Mouse (Mus musculus) MEL (cell line): Measurements from ENCODE around the gene Map2k1. TPM values are rescaled to one million over a fixed set of nuclear protein-coding genes. Genes with fewer than 3 reads are reported as not detected.

ENCODE experiments used
- DNase-seq: peaks from one replicate; pipeline ENCODE4 v3.0.0; 2011; ENCODE audit warnings: low read depth, low spot score
- H3K27ac ChIP-seq: 2 replicates; pipeline ENCODE4 v1.5.1; 2012; ENCODE audit warnings: low read depth, mild to moderate bottlenecking, control low read depth, low read length, moderate library complexity; ENCODE audit not compliant: control insufficient read depth
- H3K27me3 ChIP-seq, 2 experiments: fragments of 150-350 bp in 1 of 2; sonication (generic) in 1 of 2; 2 replicates each; pipeline ENCODE4 v1.6.1; 2012; ENCODE audit warnings: low read length in 2 of 2, mild to moderate bottlenecking in 2 of 2, improper control_type of control experiment in 1 of 2, moderate library complexity in 1 of 2; ENCODE audit not compliant: insufficient read depth in 2 of 2, control insufficient read depth in 1 of 2
- H3K36me3 ChIP-seq, 2 experiments: 2 replicates each; pipeline ENCODE4 v1.6.1; 2012 to 2014; ENCODE audit warnings: low read length in 2 of 2, improper control_type of control experiment in 1 of 2, inconsistent platforms in 1 of 2, mild to moderate bottlenecking in 1 of 2; ENCODE audit not compliant: insufficient read depth in 2 of 2, control insufficient read depth in 1 of 2
- H3K4me1 ChIP-seq, 2 experiments: fragments of 150-350 bp in 1 of 2; sonication (generic) in 1 of 2; 2 replicates each; pipeline ENCODE4 v1.6.1; 2012; ENCODE audit warnings: low read length in 2 of 2, improper control_type of control experiment in 1 of 2, mild to moderate bottlenecking in 1 of 2; ENCODE audit not compliant: insufficient read depth in 2 of 2, control insufficient read depth in 1 of 2
- H3K4me3 ChIP-seq, 2 experiments: fragments of 150-350 bp in 1 of 2; sonication (generic) in 1 of 2; 2 replicates each; pipeline ENCODE4 v1.5.1; 2012; ENCODE audit warnings: low read depth in 2 of 2, low read length in 2 of 2, mild to moderate bottlenecking in 2 of 2, moderate library complexity in 2 of 2, control low read depth in 1 of 2, improper control_type of control experiment in 1 of 2; ENCODE audit not compliant: control insufficient read depth in 1 of 2, insufficient read depth in 1 of 2
- H3K79me2 ChIP-seq: 2 replicates; pipeline ENCODE4 v1.6.1; 2012; ENCODE audit warnings: mild to moderate bottlenecking, low read length, moderate library complexity; ENCODE audit not compliant: control insufficient read depth, poor library complexity, insufficient read depth
- H3K9ac ChIP-seq: 2 replicates; pipeline ENCODE4 v1.6.1; 2012; ENCODE audit warnings: low read depth, mild to moderate bottlenecking, control low read depth, low read length, moderate library complexity; ENCODE audit not compliant: control insufficient read depth, poor library complexity, severe bottlenecking
- H3K9me3 ChIP-seq: fragments of 150-350 bp; sonication (generic); replicated peaks from 2 replicates; pipeline ENCODE4 v1.6.1; 2012; ENCODE audit warnings: mild to moderate bottlenecking, low read length, improper control_type of control experiment, moderate library complexity; ENCODE audit not compliant: insufficient read depth
- CHD1 ChIP-seq: IDR thresholded peaks from 2 replicates; pipeline ENCODE4 v1.6.1; 2012; ENCODE audit warnings: low read depth, mild to moderate bottlenecking, inconsistent platforms, low read length, improper control_type of control experiment
- ELF1 ChIP-seq: IDR thresholded peaks from 2 replicates; pipeline ENCODE4 v1.6.1; 2014; ENCODE audit warnings: low read depth, mild to moderate bottlenecking, inconsistent platforms, low read length, improper control_type of control experiment, moderate library complexity
- EP300 ChIP-seq, 2 experiments: IDR thresholded peaks; 2 replicates each; pipeline ENCODE4 v1.6.1; 2011; ENCODE audit warnings: improper control_type of control experiment in 2 of 2, low read length in 2 of 2, low read depth in 1 of 2, mild to moderate bottlenecking in 1 of 2
- GATA1 ChIP-seq: IDR thresholded peaks from 2 replicates; pipeline ENCODE4 v1.6.1; 2011; ENCODE audit warnings: low read depth, low read length, improper control_type of control experiment
- HCFC1 ChIP-seq: IDR thresholded peaks from 2 replicates; pipeline ENCODE4 v1.6.1; 2012; ENCODE audit warnings: low read depth, mild to moderate bottlenecking, inconsistent platforms, low read length, improper control_type of control experiment, moderate library complexity
- JUND ChIP-seq: IDR thresholded peaks from 2 replicates; pipeline ENCODE4 v1.6.1; 2011; ENCODE audit warnings: low read depth, mild to moderate bottlenecking, improper control_type of control experiment, low read length
- MAX ChIP-seq: IDR thresholded peaks from 2 replicates; pipeline ENCODE4 v1.6.1; 2011; ENCODE audit warnings: low read length, improper control_type of control experiment
- MEF2A ChIP-seq: IDR thresholded peaks from 2 replicates; pipeline ENCODE4 v1.6.1; 2014; ENCODE audit warnings: low read depth, mild to moderate bottlenecking, inconsistent platforms, low read length, improper control_type of control experiment; ENCODE audit not compliant: poor library complexity, insufficient replicate concordance, severe bottlenecking; ENCODE audit errors: extremely low read depth
- MXI1 ChIP-seq: IDR thresholded peaks from 2 replicates; pipeline ENCODE4 v1.6.1; 2011; ENCODE audit warnings: mild to moderate bottlenecking, low read depth, low read length, improper control_type of control experiment
- MYB ChIP-seq: IDR thresholded peaks from 2 replicates; pipeline ENCODE4 v1.6.1; 2011; ENCODE audit warnings: mild to moderate bottlenecking, low read depth, low read length, improper control_type of control experiment
- MYC ChIP-seq: IDR thresholded peaks from 2 replicates; pipeline ENCODE4 v1.6.1; 2011; ENCODE audit warnings: low read depth, mild to moderate bottlenecking, low read length, improper control_type of control experiment, moderate library complexity
- POLR2A ChIP-seq, 2 experiments: IDR thresholded peaks; 2 replicates each; pipeline ENCODE4 v1.6.1; 2011 to 2012; ENCODE audit warnings: low read length in 2 of 2, mild to moderate bottlenecking in 2 of 2, control low read depth in 1 of 2, improper control_type of control experiment in 1 of 2, low read depth in 1 of 2, moderate library complexity in 1 of 2; ENCODE audit not compliant: control insufficient read depth in 1 of 2, insufficient read depth in 1 of 2, poor library complexity in 1 of 2
- POLR2AphosphoS2 ChIP-seq: IDR thresholded peaks from 2 replicates; pipeline ENCODE4 v1.6.1; 2011; ENCODE audit warnings: low read length, improper control_type of control experiment
- POLR2AphosphoS5 ChIP-seq: IDR thresholded peaks from 2 replicates; pipeline ENCODE4 v1.6.1; 2012; ENCODE audit warnings: low read depth, borderline replicate concordance, mild to moderate bottlenecking, inconsistent platforms, low read length, moderate library complexity, mixed read lengths
- RCOR1 ChIP-seq: IDR thresholded peaks from 2 replicates; pipeline ENCODE4 v1.6.1; 2012; ENCODE audit warnings: low read depth, mild to moderate bottlenecking, inconsistent platforms, low read length, improper control_type of control experiment
- TAL1 ChIP-seq: IDR thresholded peaks from 2 replicates; pipeline ENCODE4 v1.6.1; 2012; ENCODE audit warnings: mild to moderate bottlenecking, inconsistent platforms, low read length, moderate library complexity, mixed read lengths
- UBTF ChIP-seq: IDR thresholded peaks from 2 replicates; pipeline ENCODE4 v1.6.1; 2012; ENCODE audit warnings: low read depth, mild to moderate bottlenecking, inconsistent platforms, low read length, improper control_type of control experiment, moderate library complexity, borderline replicate concordance; ENCODE audit not compliant: insufficient read depth
- USF2 ChIP-seq, 2 experiments: IDR thresholded peaks; 2 replicates each; pipeline ENCODE4 v1.6.1; 2011 to 2012; ENCODE audit warnings: improper control_type of control experiment in 2 of 2, low read length in 2 of 2, borderline replicate concordance in 1 of 2, inconsistent platforms in 1 of 2, low read depth in 1 of 2, mild to moderate bottlenecking in 1 of 2; ENCODE audit not compliant: insufficient read depth in 1 of 2
- ZC3H11A ChIP-seq: IDR thresholded peaks from 2 replicates; pipeline ENCODE4 v1.6.1; 2012; ENCODE audit warnings: low read depth, mild to moderate bottlenecking, inconsistent platforms, low read length, improper control_type of control experiment
- ZKSCAN1 ChIP-seq: IDR thresholded peaks from 2 replicates; pipeline ENCODE4 v1.6.1; 2012; ENCODE audit warnings: low read depth, mild to moderate bottlenecking, inconsistent platforms, low read length, improper control_type of control experiment, moderate library complexity
- ZMIZ1 ChIP-seq: IDR thresholded peaks from 2 replicates; pipeline ENCODE4 v1.6.1; 2012; ENCODE audit warnings: low read depth, mild to moderate bottlenecking, inconsistent platforms, low read length, improper control_type of control experiment, moderate library complexity
- polyA plus RNA-seq, 2 experiments: library from polyadenylated mRNA; stranded (reverse) in 1 of 2; unstranded in 1 of 2; fragments of >175 nt in 1 of 2; fragments of >200 nt in 1 of 2; gene quantifications; 2 replicates each; pipeline versions ENCODE4 v1.2.1 to v1.2.4; 2012; ENCODE audit warnings: low replicate concordance in 2 of 2, low read depth in 1 of 2; ENCODE audit not compliant: insufficient read length in 2 of 2, insufficient read depth in 1 of 2, missing spikeins in 1 of 2
- total RNA-seq: library from RNA; depleted of rRNA; stranded (reverse); fragments of 300-350 nt; gene quantifications from 2 replicates; pipeline ENCODE4 v1.2.3, GENCODE M21; 2012

Map2k1 gene
- total and polyA plus RNA-seq, 3 experiments: 29.2 to 48.0 TPM; not detected in 1

DNA sequence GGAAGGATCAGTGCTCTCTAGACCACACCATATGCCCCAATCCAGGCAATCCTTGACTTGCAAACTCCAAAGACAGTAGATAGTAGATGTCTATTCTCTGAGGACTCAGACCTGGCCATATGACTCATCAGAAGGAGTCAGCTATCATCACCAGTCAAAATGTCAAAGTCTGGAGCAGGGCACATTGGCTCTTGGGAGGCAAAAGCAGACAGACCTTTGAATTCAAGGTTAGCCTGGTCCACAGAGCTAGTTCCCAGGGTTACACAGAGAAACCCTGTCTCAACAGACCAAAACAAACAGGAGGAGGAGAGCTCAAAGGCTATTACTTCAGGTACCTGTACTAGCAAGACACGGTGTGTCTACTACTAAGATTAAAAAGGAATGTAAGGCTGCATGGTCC, 59.6 kb downstream of the Map2k1 start:
- Histone ChIP-seq H3K79me2 (no peaks in the 10 kb centered on the region), H3K27me3 (no peaks in the 10 kb centered on the region), H3K9ac (no peak overlapping the region), H3K9me3 (no peaks in the 10 kb centered on the region), H3K4me3 (no peak overlapping the region), H3K4me1 (no peaks in the 10 kb centered on the region), H3K36me3 (no peaks in the 10 kb centered on the region), H3K27ac (no peak overlapping the region)
- TF ChIP-seq MYC (no peak), POLR2A (IDR thresholded peaks at IDR 0.05; ENCODE audit: control insufficient read depth in 1 of 2, insufficient read depth in 1 of 2, low read depth in 1 of 2, low read length in 2 of 2, poor library complexity in 1 of 2) (no peak), MXI1 (no peak), UBTF (no peak), RCOR1 (no peak), POLR2AphosphoS5 (no peak), EP300 (IDR thresholded peaks at IDR 0.05; ENCODE audit: low read depth in 1 of 2, low read length in 2 of 2) (no peak), ELF1 (no peak), ZKSCAN1 (no peak), JUND (no peak), CHD1 (no peak), ZC3H11A (no peak), HCFC1 (no peak), TAL1 (no peak), MAX (no peak)
- no peak for DNase-seq

DNA sequence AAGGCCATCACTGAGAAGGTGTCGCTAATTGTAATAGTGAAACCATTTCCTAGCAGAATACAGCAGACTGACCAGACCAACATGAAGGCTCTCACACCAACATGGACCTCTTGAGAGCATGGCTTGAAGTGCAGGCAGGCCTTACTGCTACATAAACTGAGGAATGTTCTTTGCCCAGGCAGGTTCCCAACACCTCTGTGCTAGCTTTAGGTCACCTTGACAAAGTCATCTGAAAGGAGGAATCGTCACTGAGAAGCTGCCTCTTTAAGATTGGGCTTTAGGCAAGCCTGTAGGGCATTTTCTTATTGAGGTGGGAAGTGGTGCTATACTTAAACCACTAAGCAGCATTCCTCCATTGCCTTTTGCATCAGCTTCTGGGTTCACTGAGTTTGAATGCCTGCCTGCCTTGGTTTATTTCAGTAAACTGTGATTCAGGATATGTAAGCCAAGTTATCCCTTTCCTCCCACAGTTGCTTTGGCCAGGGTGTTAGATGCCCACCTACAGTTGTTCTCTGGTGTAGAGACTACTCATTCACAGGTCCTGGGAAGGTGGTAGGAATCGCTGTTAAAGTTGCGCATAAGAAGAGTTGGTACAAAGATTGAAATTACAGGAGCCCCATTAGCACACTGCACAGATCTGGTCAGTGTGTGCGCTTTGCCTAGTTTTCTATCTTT, 69.1 kb downstream of the Map2k1 start:
- Histone ChIP-seq H3K9ac (no peak overlapping the region), H3K27ac (no peak overlapping the region), H3K4me1 (0 out of 4 replicates have a peak, but pooled peaks cover 0 to 4% of the 10 kb centered on the region in 2 experiments), H3K9me3 (no peaks in the 10 kb centered on the region), H3K36me3 (peaks cover 4 to 5% of the 10 kb centered on the region in 2 experiments; a peak in 3 of 4 replicates), H3K27me3 (no peaks in the 10 kb centered on the region), H3K79me2 (no peaks in the 10 kb centered on the region; the same call in 1 of the 2 replicates), H3K4me3 (no peak overlapping the region)
- TF ChIP-seq POLR2AphosphoS2 (no peak), GATA1 (no peak), MYB (no peak), JUND (no peak), TAL1 (no peak), ZMIZ1 (no peak), MEF2A (no peak), MAX (no peak), ZKSCAN1 (no peak), USF2 (IDR thresholded peaks at IDR 0.05; ENCODE audit: borderline replicate concordance in 1 of 2, insufficient read depth in 1 of 2, low read depth in 1 of 2, low read length in 2 of 2) (no peak), MXI1 (no peak), EP300 (IDR thresholded peaks at IDR 0.05; ENCODE audit: low read depth in 1 of 2, low read length in 2 of 2) (no peak)
- DNase-seq: no peak
